Comparison of ENCODE assay signal across 18 mouse cellular contexts in the genomic region with DNA sequence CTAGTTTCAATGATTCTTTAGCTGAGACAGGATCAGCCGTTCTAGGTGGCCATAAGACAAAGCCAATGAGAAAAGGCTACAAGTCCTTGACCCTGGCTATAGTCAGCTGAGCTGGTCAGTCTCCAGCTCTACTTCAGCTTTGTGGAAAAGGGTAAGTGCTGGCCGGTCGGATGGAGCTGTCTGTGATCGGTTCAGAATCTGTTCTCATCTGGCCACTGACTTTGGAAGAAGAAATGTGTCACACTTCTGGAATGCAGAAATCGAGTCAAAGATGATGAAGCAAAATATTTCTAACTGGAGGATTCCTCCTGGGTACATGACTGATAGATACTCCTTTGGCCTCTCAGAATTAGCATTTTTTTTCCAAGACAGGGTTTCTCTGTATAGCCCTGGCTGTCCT.
A peak's percentile ranks its signal among the peaks of the same experiment; 100 is the strongest.
DNase-seq lines count a peak whose midpoint lies in the region; TF ChIP-seq lines count a peak whose summit lies in the region.
"Had no signal": no experiment of that assay in that cellular context is flagged by ENCODE, and none has a peak within 500 bp of the region (broad histone marks: within the 10 kb centered on the region; RNA-seq: fewer than 3 reads in every experiment).

No protein-coding gene starts in this region.

- H3K4me3 ChIP-seq in lung, adult 2 months (replicated peaks; ENCODE audit: extremely low read depth, low read depth, low read length), result no peak overlapping the region
- H3K4me3 ChIP-seq: embryonic facial prominence, embryonic 10.5 days; heart, adult 2 months; heart, embryonic 13.5 days; hindbrain, embryonic 12.5 days had no signal

- peak; percentile 34 for DNase-seq in gastrocnemius, adult 18-20 months (ENCODE audit: low spot score)
- DNase-seq in gastrocnemius, postnatal 36 days, result no peak
- DNase-seq in heart, adult 9 months (ENCODE audit: low spot score in 2 of 2), result peak; percentile 24 to 32
- DNase-seq in heart, postnatal 14 days, result no peak
- DNase-seq in adipocyte (ENCODE audit: low spot score), result peak; percentile 11
- DNase-seq in lung, adult 2 months, result no peak
- DNase-seq in right cerebral cortex, postnatal 4 days, result no peak
- DNase-seq: adrenal gland, adult 8-10 months; cerebellum, adult 11-12 months; cerebellum, adult 9-11 months; cerebellum, postnatal 36 days; gastrocnemius, postnatal 14 days; heart, adult 2 months; heart, postnatal 4 days; kidney, adult 8-10 months had no signal

- H3K4me1 ChIP-seq in lung, adult 2 months (ENCODE audit: control insufficient read depth, insufficient read depth, low read length), result no peaks in the 10 kb centered on the region; the same call in 1 of the 2 replicates
- H3K4me1 ChIP-seq: embryonic facial prominence, embryonic 10.5 days had no signal

- WGBS in lung, adult 2 months, result 71% methylated on average over 5 of the region's 5 CpGs

- no peak for TF ChIP-seq POLR2A in lung, adult 2 months (IDR thresholded peaks at IDR 0.05; ENCODE audit: borderline replicate concordance, extremely low read depth, low read depth, low read length)

- intact Hi-C loops in gastrocnemius, postnatal 36 days (cut with DNase I), result no loop called here
- intact Hi-C loops in heart, postnatal 14 days (cut with DNase I), result no loop called here

- TF ChIP-seq CTCF in lung, adult 2 months (IDR thresholded peaks at IDR 0.05; ENCODE audit: insufficient read depth, low read length), result no peak

Comparison
In these comparisons a context has a peak if more than half of its experiments do, and no peak if none do; other contexts are left out.
1. DNase-seq: peak in gastrocnemius, adult 18-20 months (single experiment), heart, adult 9 months (2 of 2) and adipocyte (single experiment); none in gastrocnemius, postnatal 36 days (0 of 2), heart, postnatal 14 days (0 of 2), lung, adult 2 months (single experiment) and right cerebral cortex, postnatal 4 days (single experiment).